Mouse (Mus musculus) retina, postnatal 1 day (tissue): ENCODE measurements around the gene Fndc3b.

Experiments used
- DNase-seq: peaks from one replicate; pipeline ENCODE4 v3.0.0-alpha.2; 2012

Fndc3b gene

DNA sequence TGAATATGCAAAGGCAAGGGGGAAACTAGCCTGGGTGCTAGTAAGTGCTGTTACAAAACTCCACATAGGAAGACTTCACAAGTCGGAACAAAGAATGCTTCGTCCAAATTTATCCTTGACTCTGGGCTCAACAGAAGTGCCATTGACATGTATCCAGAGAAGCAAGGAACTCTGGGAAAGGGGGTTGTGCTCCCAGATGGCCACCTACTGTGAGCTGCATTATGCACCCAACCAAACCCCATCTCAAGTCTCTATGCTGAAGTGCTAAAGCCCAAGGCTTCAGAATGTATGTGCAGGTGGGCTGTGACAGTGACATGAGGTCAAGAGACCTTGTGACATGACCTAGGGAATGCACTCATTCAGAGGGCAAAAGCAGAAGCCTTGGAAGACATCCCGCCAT, 165.5 kb downstream of the Fndc3b start:
- DNase-seq, result no peak

DNA sequence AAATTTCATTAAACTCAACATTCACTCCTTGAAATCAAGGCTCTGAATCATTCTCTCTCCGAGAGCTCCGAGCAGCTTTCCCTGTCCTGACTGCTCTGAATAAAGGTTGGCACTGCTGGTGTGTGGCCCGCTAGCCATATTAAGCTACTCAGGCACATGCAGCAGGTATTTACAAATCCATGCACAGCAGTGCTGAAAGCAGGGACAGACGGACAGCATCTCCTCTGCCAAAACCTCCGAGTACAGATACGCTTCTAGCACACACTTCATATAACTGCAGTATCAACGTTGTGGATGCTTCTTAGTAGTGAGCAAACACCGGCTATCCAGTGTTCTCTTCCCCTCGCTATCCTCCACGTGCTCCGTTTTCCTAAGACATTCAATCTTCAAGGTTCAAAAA, 167.0 kb downstream of the Fndc3b start:
- DNase-seq, result no peak

DNA sequence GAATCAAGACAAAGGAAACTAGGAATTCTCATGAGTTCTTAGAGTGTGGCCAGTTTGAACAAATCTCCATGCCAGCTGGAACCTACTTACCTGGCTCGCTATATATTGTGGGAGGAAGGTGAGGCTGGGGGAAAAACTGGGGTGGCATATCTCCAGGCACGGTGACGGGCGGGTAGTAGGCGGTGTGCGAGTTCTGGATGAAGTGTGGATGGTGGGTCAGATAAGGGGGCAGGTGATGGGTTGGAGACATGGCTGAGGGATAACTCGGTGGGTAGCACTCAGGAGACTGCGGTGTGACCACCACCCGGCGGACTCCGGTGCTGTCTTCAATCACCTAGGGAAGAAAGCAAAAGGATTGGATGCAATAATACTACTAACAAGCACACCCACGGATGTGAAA, 169.3 kb downstream of the Fndc3b start:
- no peak for DNase-seq

DNA sequence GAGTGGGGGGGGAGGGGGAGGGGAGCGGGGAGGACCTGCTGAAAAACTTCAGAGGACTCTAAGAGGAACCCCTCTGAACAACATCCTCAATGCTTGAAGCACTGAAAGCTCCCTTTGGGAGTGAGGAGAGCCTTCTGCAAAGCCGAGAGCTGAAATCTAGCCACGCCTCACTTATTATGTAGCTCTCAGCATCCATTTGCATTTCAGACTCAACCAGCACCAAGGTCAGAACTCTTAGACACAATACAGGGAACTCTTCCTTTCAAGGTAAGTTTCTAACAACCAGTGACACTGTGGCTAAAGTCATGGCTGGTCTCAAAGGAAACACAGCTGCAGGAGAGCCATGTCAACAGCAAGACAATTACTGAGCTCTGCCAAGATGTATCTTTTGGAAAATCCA, 169.9 kb downstream of the Fndc3b start:
- no peak for DNase-seq

DNA sequence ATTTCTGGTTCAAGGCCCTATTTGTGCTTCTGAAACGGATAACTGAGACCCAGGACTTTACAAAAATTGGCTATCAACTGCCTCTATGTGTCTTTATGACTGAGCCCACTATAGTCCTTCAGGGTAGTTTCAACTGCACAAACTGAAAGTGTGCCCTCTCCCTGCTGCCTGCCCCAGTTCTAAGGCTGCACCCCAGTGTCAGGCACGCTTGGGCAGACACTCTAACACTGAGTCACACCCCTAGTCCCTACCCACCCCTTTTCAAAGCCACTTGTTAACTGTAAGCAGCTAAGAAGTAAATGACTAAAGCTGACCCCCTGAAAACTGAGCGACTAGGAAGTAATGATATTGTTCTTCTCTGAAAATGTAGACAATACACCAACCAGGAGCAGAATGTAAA, 176.9 kb downstream of the Fndc3b start:
- DNase-seq, result no peak

DNA sequence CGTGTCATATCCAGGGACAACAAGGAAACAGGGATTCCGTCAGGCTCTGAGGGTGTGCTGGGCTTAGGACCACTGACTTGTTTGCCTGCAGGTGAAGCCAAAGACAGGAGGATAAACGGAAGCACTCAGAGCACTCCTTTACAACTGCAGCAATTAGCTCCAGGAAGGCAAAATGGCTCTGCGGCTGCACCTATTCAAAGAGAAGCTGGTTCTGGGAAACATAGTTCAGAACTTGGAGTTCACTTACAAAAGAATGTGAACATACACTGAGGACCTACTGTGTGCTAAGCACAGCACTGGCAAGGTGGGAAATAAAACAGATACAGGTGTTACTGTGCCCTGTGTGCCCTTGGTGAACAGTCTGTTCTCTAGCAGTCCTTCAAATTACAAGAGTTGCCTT, 177.4 kb downstream of the Fndc3b start:
- DNase-seq, result no peak

DNA sequence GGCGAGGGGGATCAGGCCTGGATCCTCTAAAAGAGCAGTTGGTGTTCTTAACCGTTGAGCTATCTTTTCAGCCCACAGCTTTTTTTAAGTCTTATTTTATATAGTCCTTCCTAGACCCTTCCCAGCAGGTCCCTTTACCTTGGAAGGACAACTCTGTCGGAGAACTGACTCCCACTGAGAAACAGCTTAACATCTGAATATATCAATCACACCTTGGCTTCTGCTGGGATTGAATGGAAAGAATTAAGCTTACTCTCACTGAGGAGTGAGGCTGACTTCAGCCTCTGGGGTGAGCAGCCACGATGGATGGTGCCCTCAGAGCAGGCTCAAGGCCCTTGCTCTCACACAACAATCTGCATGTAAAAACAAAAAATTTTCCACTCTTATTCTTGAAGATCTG, 179.1 kb downstream of the Fndc3b start:
- DNase-seq, result no peak

DNA sequence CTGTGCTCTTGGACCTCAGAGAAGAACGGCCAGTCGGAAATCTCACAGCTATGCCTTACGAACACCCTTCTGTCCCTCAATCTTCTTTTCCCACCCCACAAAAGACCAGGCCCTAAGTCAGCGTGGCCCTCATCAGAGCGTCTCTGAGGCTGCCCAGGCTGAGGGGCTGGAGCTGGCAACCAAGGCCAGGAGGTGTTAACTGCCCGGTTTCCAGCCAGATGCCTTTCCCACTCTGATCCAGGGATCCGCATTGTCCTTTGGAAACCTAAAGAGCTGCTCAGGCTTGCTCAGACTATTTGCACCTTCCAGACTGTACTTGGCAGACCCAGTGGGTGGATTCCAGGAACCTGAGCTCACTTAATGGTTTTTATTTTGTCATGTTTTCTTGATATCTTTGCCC, 180.7 kb downstream of the Fndc3b start:
- no peak for DNase-seq

DNA sequence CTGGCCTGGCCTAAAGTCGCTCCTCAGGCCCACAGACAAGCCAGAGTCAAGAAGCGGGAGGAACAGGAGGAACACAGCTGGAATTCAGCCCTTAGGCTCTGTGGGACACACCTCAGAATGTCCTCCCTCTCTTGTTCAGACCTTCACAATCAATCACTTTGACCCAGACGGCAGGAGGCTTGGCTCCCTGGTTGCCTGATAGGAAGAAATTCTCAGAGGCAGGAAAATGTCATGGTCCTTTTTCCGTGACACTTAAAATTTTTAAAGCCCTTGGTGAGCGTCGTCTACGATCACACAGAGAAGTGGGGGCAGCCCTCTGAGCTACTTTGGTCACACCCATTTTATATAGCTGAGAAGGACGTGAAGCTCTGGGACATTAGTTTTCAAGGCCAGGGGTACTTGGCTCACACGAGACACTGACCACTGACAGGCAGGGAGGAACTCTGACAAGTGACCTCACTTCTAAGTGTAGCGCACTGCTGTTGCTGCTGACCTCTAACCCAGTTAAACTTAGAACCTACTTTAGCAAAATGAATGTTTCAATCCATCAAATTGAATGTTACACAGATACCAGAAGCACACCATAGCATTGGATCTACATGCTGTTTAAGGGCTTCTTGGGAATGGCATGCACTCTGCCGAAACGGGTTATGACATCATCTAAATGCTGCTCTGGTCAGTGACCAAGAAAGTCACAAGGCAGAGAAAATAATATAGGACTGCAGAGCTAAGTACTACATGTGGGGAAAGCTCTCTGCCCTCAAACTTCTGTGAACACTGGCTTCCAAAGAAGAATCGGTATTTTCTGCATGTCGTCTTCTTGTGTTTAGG, 181.7 kb downstream of the Fndc3b start:
- DNase-seq, result no peak

DNA sequence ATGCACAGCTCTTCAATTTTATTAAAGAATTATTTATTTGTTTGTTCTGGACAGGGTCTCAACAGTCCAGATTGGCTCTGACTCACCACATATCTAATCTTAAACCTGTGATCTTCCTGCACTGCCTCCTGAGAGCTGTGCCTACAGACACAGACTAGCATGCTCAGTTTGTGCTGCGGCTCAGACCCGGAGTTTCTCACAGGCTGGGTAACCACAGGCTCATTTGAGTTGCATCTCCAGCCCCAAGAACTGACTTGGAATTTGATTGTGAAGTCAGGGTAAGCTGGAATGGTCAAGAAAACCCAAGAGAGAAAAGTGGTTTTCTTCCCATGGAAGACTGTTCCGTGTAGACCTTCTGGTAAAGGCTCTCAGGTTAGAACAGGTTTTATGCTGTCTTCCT, 184.1 kb downstream of the Fndc3b start:
- no peak for DNase-seq

DNA sequence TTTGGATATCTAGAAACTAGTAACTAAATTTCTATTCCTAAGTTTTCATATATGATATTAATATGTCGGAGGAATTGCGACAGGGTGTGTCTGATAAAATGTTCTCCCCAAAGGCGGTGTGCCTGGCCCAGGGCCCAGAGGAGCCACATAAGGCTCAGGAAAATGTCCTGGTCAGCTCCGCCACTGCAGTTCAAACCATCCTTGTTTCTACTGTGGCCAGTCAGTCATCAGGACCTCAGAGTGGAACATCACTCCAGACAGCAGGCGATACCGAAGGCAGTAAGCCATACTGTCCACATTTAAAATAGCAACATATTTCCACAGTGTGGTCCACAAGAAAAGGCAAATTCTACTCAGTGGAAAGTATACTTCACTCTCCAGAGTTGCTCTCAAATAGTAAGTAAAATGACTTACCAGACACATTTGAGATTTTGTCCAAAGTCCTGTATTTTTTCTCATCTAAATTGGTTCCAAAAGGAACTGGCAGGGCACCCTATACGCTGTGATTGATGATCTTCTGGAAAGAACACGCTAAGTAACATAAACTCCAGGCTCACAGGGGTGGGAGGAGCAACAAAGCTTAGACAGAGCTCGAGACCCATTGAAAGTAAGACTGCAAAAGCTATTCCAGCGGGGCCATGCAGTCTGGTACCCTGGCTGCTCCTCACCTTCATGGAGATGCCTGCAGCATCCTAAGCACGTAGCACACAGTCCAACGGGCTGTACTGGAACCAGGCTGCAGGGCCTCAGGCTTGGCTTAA, 187.8 kb downstream of the Fndc3b start:
- no peak for DNase-seq

DNA sequence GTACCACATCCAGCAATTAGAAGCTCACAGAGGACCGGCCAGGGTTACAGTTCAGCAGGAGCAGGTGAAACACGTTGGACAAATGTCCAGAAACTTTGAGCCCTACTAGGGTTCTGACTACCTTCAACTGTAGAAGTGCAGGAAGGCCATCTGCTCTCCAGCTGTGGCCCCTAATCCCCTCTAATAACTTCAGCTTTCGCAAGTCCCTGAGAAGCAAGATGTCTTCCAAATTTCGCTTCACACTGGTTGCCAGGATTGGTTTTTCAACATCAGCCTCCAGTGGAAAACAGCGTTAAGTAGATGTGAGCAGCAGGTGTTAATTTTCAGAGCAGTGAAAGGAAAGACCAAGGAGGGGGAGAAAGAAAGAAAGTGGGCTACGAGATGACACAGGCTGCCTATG, 190.7 kb downstream of the Fndc3b start:
- no peak for DNase-seq

DNA sequence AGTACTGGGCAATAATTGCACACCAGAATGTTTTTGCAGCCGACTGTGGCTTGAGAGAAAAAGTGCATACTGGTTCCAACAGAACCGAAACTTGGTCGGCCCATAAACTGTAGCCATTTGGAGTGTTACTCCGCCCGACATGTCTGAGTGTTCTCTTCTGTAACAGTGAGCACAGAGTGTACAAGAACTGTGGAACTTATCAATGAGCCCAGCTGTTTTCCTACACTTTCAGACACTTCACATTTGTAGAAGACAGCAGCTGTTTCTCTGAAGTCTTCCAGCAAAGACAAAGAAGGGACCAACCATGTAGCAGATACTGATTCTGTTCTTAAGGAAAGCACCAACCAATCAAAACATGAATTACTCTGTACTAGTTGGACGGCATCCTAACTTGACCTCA, 191.6 kb downstream of the Fndc3b start:
- no peak for DNase-seq

DNA sequence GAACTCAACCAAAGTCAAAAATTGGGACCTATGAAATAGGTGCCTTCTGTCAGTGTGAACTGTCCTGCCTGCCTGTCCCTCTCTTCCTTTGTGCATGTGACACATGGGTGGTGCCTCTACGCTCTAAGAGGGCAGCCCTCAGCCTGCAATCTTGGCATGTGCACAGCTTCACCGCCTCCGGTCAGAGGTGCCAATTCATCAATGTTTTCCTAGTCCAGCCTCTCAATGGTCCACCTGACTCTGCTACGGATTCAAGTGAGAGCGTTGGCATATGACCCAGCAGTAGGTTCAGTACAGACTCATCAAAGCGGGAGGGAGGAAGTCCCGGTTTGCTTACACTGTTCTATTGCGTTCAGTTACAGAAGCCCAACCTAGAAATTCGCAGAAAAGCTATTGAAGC, 192.2 kb downstream of the Fndc3b start:
- DNase-seq, result no peak

DNA sequence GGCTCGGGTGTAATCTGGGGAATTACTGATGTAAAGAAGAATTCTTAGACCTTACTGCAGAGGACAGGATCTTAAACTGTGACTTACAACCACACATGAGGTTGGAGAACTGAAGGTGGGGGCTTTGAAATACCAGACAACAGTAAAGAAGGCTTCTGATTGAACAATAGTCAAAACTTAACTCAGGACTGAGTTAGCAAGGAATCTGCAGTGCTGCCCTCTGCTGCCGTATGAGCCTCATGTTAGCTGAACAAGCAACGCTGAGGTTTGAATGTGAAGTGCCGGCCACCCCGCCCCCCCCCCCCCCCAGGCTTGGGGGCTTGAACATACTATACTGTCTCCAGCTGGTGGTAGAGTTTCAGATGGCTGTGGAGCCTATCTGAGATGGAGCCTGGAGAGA, 194.6 kb downstream of the Fndc3b start:
- peak; percentile 28 for DNase-seq

DNA sequence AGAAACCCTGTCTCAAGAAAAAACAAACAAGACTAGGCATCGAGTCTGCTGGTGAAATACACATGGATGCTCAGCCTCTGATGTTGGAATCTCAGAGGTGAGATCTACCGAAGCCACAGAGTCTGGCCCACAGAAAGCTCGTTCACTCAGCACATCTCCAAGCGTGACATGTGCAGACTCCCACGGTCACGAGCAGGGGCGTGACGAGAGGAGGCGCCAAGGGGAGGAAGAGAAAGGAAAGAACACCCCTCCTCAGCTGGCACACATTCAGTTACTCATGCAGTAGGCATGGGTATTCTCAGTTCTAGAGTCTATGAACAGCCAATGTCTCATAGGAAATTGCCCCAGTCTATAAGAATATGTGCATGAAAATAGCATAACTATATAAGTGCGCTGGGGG, 199.3 kb downstream of the Fndc3b start:
- no peak for DNase-seq

DNA sequence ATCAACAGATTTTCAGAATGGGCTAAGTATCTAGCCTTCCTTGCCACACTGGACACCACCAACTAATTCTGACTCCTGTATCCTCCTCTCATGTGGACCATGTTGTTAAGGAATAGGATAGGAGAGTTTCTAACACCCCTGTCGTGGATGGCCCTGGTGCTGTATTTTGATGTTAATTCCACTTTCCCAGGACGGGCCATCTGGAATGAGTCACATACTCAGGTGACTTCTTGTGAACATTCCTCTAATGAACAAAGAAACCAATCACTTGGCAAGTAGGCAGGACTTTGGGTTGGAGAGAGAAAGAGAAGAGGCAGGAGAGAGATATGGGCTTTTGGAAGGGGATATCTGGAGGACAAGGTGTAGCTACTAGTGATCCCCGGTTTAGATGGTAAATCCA, 204.2 kb downstream of the Fndc3b start:
- no peak for DNase-seq

DNA sequence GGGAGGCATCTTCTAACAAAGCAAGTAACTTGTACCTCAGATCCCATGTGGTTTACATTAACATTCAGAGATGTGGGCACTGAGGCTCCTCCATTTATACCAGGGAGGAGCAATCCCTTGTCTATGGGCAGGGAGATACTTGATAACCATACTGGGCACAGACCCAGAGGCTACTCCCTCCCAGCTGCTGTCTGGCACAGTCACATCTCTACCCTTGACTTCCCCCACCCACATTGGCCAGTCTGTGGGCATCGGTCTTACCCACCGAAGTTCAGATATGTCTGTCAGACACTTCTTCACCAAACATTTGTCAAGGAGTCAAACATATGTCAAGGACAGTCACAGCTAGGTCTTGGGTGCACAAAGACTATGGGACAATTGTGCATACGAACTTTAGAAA, 205.5 kb downstream of the Fndc3b start:
- no peak for DNase-seq

DNA sequence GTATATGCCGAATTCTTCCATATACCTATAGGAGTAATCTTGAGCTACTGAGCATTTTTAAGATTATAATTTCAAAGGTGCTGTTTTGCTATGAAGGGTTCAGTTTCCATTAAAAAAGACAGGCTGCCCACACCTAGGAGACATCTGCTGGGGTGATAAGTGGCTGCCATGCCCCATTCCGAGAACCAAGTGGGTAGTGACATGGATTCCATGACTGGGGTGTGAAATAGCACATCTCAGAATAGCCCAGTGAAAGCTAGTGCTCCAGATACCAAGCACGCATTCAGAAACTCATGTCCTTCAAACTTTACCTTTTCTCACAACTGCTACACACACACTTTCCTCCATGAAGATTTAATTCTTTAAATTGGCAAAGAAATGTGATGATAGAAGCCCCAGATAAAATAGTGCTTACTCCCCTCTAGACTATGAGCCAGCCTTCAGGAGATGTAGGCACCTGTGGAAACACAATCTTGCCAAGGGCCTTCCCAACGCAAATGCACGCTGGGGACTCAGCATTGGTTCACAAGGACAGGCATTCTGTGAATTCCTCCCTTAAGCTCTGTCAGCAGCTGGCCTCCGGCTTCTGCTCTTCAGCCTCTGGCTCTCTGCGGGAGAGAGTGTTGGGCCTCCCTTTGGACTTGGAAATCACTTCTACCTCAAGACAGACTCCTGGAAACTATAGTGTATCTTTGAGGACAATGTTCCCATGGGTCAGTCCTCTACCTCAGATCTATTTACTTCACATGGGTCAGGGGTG, 207.6 kb downstream of the Fndc3b start:
- no peak for DNase-seq

DNA sequence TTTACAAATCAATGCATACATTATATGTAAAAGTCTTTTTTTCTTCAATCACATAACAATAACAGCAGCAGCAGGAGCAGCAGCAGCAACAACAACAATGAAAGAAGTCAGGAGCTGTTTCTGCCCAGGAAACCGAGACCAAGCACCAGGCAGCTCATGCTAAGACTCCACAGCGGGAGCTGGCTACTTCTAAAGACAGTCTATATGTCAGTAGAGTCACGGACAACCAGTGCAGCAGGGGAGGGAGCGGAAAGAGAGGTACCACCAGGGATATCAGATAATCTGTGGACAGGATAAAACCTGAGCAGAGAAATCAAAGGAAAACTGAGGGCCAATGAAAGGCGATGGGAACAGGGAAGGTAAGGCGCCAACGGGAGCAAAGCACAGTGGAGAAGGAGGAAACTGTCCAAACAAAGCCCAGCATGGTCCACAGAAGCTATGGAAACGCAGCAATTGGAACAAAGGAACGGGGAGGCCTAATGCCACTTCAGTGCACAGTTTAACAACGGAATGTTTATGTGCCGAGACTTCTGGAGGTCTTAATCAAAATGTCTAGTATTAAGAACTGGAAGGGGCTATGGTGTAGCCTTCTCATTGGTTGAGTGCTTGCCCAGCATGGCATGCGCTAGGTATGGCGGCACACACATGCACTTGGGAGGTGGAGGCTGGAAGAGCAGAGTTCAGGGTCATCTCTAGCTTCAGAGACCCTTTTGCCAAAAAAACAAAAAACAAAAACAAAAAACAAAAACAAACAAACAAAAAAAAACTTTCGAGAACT, 215.6 kb downstream of the Fndc3b start:
- DNase-seq, result no peak

DNA sequence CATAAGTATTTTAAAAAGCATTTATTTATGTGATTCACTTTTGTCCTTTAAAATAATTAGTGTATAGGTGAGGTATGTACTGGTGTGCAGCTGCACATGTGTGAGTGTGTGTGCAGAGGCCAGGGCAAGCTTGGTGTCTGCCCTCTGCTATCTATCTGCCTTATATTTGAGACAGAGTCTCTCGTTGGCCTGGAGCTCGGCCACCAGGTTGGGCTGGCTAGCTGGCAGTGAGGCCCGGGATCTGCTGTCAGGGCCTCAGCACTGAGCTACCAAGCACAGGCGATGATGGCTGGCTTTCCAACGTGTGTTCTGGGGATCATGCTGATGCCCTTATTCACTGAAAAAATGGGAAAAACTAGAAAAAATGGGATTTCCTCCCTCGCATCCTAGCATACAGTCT, 216.4 kb downstream of the Fndc3b start:
- no peak for DNase-seq

DNA sequence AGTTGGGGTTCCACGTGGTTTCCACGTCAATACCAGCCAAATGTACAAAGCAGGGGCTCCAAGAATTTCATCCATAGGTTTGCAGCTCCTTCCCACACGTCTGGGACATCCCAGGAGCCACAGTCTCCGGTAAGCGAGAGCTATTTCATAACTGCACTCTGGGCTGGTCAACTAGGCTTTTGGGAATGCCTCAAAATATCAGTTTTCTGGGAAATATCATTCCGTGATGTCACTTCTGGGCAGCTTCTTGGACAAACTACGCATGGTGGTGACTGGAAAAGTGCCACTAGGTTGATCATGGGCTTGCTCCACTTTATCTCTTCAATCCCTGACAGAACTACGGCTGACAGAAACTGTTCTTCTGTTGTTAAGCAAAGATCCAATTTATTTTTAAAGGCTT, 217.0 kb downstream of the Fndc3b start:
- no peak for DNase-seq

DNA sequence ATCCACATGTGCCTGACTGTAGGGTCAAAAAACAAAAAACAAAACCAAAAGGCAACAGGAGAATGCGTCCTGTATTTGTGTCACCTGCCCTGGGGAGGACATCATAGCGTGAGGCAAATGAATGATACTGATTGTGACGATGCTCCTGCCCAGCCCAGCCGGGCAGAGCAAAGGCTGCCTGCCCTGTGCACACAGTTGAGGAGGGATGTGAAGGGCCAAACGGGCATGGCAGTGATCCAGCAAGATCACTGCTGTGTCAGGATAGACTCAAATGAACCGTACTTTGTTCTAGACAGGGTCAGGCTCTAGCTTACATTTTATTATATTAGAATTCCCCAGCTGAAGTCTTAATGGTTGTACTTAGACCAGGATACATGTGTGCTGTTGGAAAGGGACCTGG, 219.3 kb downstream of the Fndc3b start:
- DNase-seq, result no peak
